Mouse (Mus musculus) C2C12 (cell line): ENCODE results near the gene Ak7. TPM values are rescaled to one million over a fixed set of nuclear protein-coding genes. Genes with fewer than 3 reads are reported as not detected.

ENCODE experiments used
- H3K27me3 ChIP-seq: one replicate; pipeline ENCODE4 v1.6.1; 2011; ENCODE audit not compliant: control insufficient read depth, insufficient read depth, insufficient read length
- H3K36me3 ChIP-seq: one replicate; pipeline ENCODE4 v1.6.1; 2011; ENCODE audit not compliant: control insufficient read depth, insufficient read depth
- H3K4me3 ChIP-seq: one replicate; pipeline ENCODE4 v1.5.1; 2011; ENCODE audit warnings: mild to moderate bottlenecking, control low read depth; ENCODE audit not compliant: poor library complexity, insufficient read depth, severe bottlenecking
- H3K79me2 ChIP-seq: one replicate; pipeline ENCODE4 v1.6.1; 2011; ENCODE audit not compliant: control insufficient read depth, insufficient read depth
- H3K79me3 ChIP-seq: one replicate; pipeline ENCODE4 v1.6.1; 2011; ENCODE audit warnings: low read depth, control low read depth
- H3ac ChIP-seq: one replicate; pipeline ENCODE3; 2011; ENCODE audit warnings: low read depth; ENCODE audit not compliant: control insufficient read depth, insufficient read length
- CEBPB ChIP-seq: IDR thresholded peaks from one replicate; pipeline ENCODE4 v1.6.1; 2011; ENCODE audit warnings: low read depth, mild to moderate bottlenecking, control low read depth, moderate library complexity
- CTCF ChIP-seq: IDR thresholded peaks from one replicate; pipeline ENCODE4 v1.5.1; 2011; ENCODE audit not compliant: control insufficient read depth, insufficient read depth, insufficient read length
- FOSL1 ChIP-seq: IDR thresholded peaks from one replicate; pipeline ENCODE4 v1.8.0; 2011; ENCODE audit warnings: mild to moderate bottlenecking, low read length; ENCODE audit not compliant: poor library complexity, insufficient read depth, severe bottlenecking
- MAX ChIP-seq: IDR thresholded peaks from one replicate; pipeline ENCODE4 v1.6.1; 2011; ENCODE audit warnings: mild to moderate bottlenecking, control low read depth
- MYOD1 ChIP-seq: IDR thresholded peaks from one replicate; pipeline ENCODE4 v1.6.1; 2011; ENCODE audit warnings: low read depth; ENCODE audit not compliant: control insufficient read depth, insufficient read length
- MYOG ChIP-seq: IDR thresholded peaks from one replicate; pipeline ENCODE4 v1.6.1; 2011; ENCODE audit not compliant: control insufficient read depth, insufficient read length; ENCODE audit errors: extremely low read depth
- USF1 ChIP-seq: IDR thresholded peaks from one replicate; pipeline ENCODE4 v1.6.1; 2011; ENCODE audit warnings: low read depth, mild to moderate bottlenecking, control low read depth, moderate library complexity
- polyA plus RNA-seq: library from polyadenylated mRNA; unstranded; fragments of >200 nt; fragmentation: generic; extraction: Trizol; gene quantifications from one replicate; pipeline ENCODE4 v1.2.1, GENCODE M21; 2012; ENCODE audit warnings: missing spikeins

Gene Ak7
- polyA plus RNA-seq, 1 experiment = 0.12 TPM

DNA sequence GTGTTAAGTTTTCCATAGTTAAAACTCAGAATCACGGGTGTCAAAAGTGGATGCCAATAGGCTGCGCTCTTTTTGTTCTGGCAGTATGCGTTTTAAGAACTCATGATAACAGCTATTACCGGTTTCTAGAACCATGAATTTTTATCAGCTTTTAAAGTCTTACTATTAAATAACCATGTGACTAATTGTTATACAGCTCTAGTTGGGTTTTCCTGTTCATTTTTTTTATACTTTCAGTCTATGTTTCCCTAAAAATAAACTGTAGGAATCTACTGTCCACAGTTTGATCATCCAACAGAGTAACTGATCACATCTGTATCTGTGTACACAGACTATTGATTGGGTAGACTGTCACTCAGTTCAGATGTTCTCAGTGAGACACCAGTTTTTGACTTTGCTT, 119.5 kb downstream of the Ak7 start:
- Histone ChIP-seq H3ac (no peak overlapping the region), H3K79me2 (peaks cover 6% of the 10 kb centered on the region), H3K4me3 (no peak overlapping the region), H3K79me3 (peaks cover 2% of the 10 kb centered on the region), H3K36me3 (peaks cover 95% of the 10 kb centered on the region), H3K27me3 (no peaks in the 10 kb centered on the region)
- no peak for TF ChIP-seq MYOG
- TF ChIP-seq MYOD1 = no peak
- TF ChIP-seq FOSL1 = no peak
- no peak for TF ChIP-seq CEBPB
- TF ChIP-seq MAX = no peak
- no peak for TF ChIP-seq CTCF
- no peak for TF ChIP-seq USF1

Other genes with a start within 250 kb of the Ak7 start
- gene Bdkrb2, start 142.8 kb upstream of the Ak7 start, polyA plus RNA-seq = 1.2 TPM
- 2.1 TPM for gene Bdkrb1, start 102.9 kb upstream of the Ak7 start, polyA plus RNA-seq
- gene Gskip, start 21.1 kb upstream of the Ak7 start, polyA plus RNA-seq = 15.8 TPM
- 15.9 TPM for gene Atg2b, start 20.8 kb upstream of the Ak7 start, polyA plus RNA-seq
- 72.7 TPM for gene Papola, start 78.7 kb downstream of the Ak7 start, polyA plus RNA-seq